Mouse (Mus musculus) heart, adult 2 months (tissue): ENCODE measurements around the gene 1700029P11Rik. TPM values are rescaled to one million over a fixed set of nuclear protein-coding genes. Genes with fewer than 3 reads are reported as not detected.
"Not testable (repeated sequence)": the region's sequence is repeated elsewhere in the genome, so short reads cannot be mapped to it uniquely, and the experiment has no call there.

ENCODE experiments used
- DNase-seq, 2 experiments: peaks; one replicate each; pipeline ENCODE4 v3.0.0; 2021
- H3K27ac ChIP-seq: fragments of 200-600 bp; 2 replicates; pipeline ENCODE4 v1.8.1; 2022
- H3K27me3 ChIP-seq: fragments of 200-500 bp; 2 replicates; pipeline ENCODE4 v1.6.1; 2012; ENCODE audit warnings: mild to moderate bottlenecking, low read length, inconsistent platforms, mixed read lengths; ENCODE audit not compliant: control insufficient read depth, insufficient read depth
- H3K36me3 ChIP-seq: fragments of 200-500 bp; 2 replicates; pipeline ENCODE4 v1.6.1; 2012; ENCODE audit warnings: low read length, inconsistent platforms; ENCODE audit not compliant: control insufficient read depth, insufficient read depth
- H3K4me1 ChIP-seq: fragments of 200-500 bp; 2 replicates; pipeline ENCODE4 v1.6.1; 2011; ENCODE audit warnings: low read length; ENCODE audit not compliant: control insufficient read depth, insufficient read depth
- H3K4me3 ChIP-seq: fragments of 200-600 bp; 2 replicates; pipeline ENCODE4 v1.8.1; 2022
- H3K79me2 ChIP-seq: fragments of 200-500 bp; replicated peaks from 2 replicates; pipeline ENCODE4 v1.6.1; 2012; ENCODE audit warnings: mild to moderate bottlenecking, inconsistent platforms, low read length, moderate library complexity, mixed read lengths; ENCODE audit not compliant: control insufficient read depth, insufficient read depth
- H3K9ac ChIP-seq: fragments of 200-500 bp; 2 replicates; pipeline ENCODE4 v1.6.1; 2012; ENCODE audit warnings: low read depth, mild to moderate bottlenecking, control low read depth, inconsistent platforms, low read length, mixed read lengths
- CTCF ChIP-seq: fragments of 200-600 bp; IDR thresholded peaks from 2 replicates; pipeline ENCODE4 v1.8.1; 2022; ENCODE audit warnings: antibody characterized with exemption, mild to moderate bottlenecking, moderate library complexity
- EP300 ChIP-seq: fragments of 200-500 bp; IDR thresholded peaks from 2 replicates; pipeline ENCODE4 v1.6.1; 2011; ENCODE audit warnings: low read depth, low read length, control low read depth; ENCODE audit not compliant: insufficient read depth
- POLR2A ChIP-seq: fragments of 200-500 bp; IDR thresholded peaks from 2 replicates; pipeline ENCODE4 v1.6.1; 2011; ENCODE audit warnings: mild to moderate bottlenecking, low read depth, low read length, control low read depth; ENCODE audit not compliant: insufficient read depth
- WGBS: fragments of 180-500 bp; shearing (Covaris S2); methylation state at CpG from one replicate; pipeline ENCODE4 v1.1.7; 2018; 5-methylcytosine and 5-hydroxymethylcytosine counted together
- intact Hi-C: fragments of 180-260 bp; cut with DNase I; formaldehyde crosslinking; loops from one replicate; pipeline ENCODE4 v1.15.1; 2025
- polyA plus RNA-seq: library from polyadenylated mRNA; depleted of rRNA; stranded (reverse); fragments of >200 nt; gene quantifications from 2 replicates; pipeline ENCODE4 v1.2.3, GENCODE M21; 2012
- total RNA-seq, 2 experiments: library from RNA; stranded (reverse); gene quantifications; 2 replicates each; pipeline ENCODE4 v1.2.3; 2021

1700029P11Rik gene
- total and polyA plus RNA-seq, 3 experiments = not detected

GRCm38 (mm10) chr15:81968447-81968846 is 11.9 kb upstream of the 1700029P11Rik start:
- Histone ChIP-seq H3K27me3 (no peaks in the 10 kb centered on the region), H3K4me1 (no peaks in the 10 kb centered on the region), H3K36me3 (no peaks in the 10 kb centered on the region), H3K27ac (no peak overlapping the region), H3K9ac (no peak overlapping the region), H3K4me3 (no peak overlapping the region), H3K79me2 (no peaks in the 10 kb centered on the region)
- intact Hi-C loops = no loop called here
- 58% methylated on average over 2 of the region's 2 CpGs for WGBS
- TF ChIP-seq EP300 (no peak), POLR2A (no peak)
- DNase-seq = no peak

GRCm38 (mm10) chr15:81969173-81969572 is 11.2 kb upstream of the 1700029P11Rik start:
- intact Hi-C loops = no loop called here
- no peaks in the 10 kb centered on the region for H3K27me3 ChIP-seq

GRCm38 (mm10) chr15:81969635-81970034 is 10.7 kb upstream of the 1700029P11Rik start:
- H3K4me1 ChIP-seq, H3K27me3 ChIP-seq, H3K27ac ChIP-seq, H3K9ac ChIP-seq, H3K36me3 ChIP-seq, H3K79me2 ChIP-seq, DNase-seq, intact Hi-C loops, H3K4me3 ChIP-seq: not testable (repeated sequence)
- WGBS = 57% methylated on average over 6 of the region's 6 CpGs

More at GRCm38 (mm10) chr15:81969173-81969572, 11.2 kb upstream of the 1700029P11Rik start:
- WGBS = 60% methylated on average over 7 of the region's 7 CpGs
- Histone ChIP-seq H3K79me2 (no peaks in the 10 kb centered on the region), H3K27ac (no peak overlapping the region), H3K36me3 (no peaks in the 10 kb centered on the region), H3K9ac (no peak overlapping the region), H3K4me1 (no peaks in the 10 kb centered on the region), H3K4me3 (no peak overlapping the region)
- DNase-seq = peak in 1 of 2 experiments; percentile 38
- TF ChIP-seq POLR2A (no peak), EP300 (no peak), CTCF (no peak)

GRCm38 (mm10) chr15:81970498-81970897 is 9.8 kb upstream of the 1700029P11Rik start:
- H3K4me3 ChIP-seq, H3K36me3 ChIP-seq, intact Hi-C loops, H3K27me3 ChIP-seq, H3K4me1 ChIP-seq, H3K9ac ChIP-seq, H3K27ac ChIP-seq, DNase-seq, H3K79me2 ChIP-seq: not testable (repeated sequence)
- 92% methylated on average over 4 of the region's 4 CpGs for WGBS

- not testable (repeated sequence) for H3K4me3 ChIP-seq, H3K27ac ChIP-seq, H3K79me2 ChIP-seq, H3K36me3 ChIP-seq, H3K27me3 ChIP-seq, H3K9ac ChIP-seq, DNase-seq, H3K4me1 ChIP-seq
- intact Hi-C loops = loop anchor here (5.0 kb wide), 1 partner anchor 412 kb away; no protein-coding TSS in a partner anchor
- WGBS = 91% methylated on average over 8 of the region's 8 CpGs
Measured at GRCm38 (mm10) chr15:81975156-81975555, 5.2 kb upstream of the 1700029P11Rik start.

- WGBS = 60% methylated on average over 1 of the region's 1 CpGs
- no peaks in the 10 kb centered on the region for H3K4me1 ChIP-seq
Measured at GRCm38 (mm10) chr15:81982173-81982572, 1.8 kb downstream of the 1700029P11Rik start.

More at GRCm38 (mm10) chr15:81982173-81982572, 1.8 kb downstream of the 1700029P11Rik start:
- Histone ChIP-seq H3K9ac (no peak overlapping the region), H3K27ac (no peak overlapping the region), H3K79me2 (no peaks in the 10 kb centered on the region), H3K4me3 (no peak overlapping the region), H3K36me3 (no peaks in the 10 kb centered on the region), H3K27me3 (no peaks in the 10 kb centered on the region)
- no peak for TF ChIP-seq EP300
- TF ChIP-seq POLR2A = no peak
- no peak for TF ChIP-seq CTCF
- DNase-seq = no peak
- intact Hi-C loops = no loop called here
